Mouse (Mus musculus) frontal cortex, adult 2 months (tissue): Measurements from ENCODE around the gene Hdhd5. TPM values are rescaled to one million over a fixed set of nuclear protein-coding genes. Genes with fewer than 3 reads are reported as not detected.

Source experiments
- DNase-seq, 2 experiments: peaks; one replicate each; pipeline ENCODE4 v3.0.0; 2022; ENCODE audit warnings: low spot score in 1 of 2; ENCODE audit errors: extremely low spot score in 1 of 2
- polyA plus RNA-seq: library from polyadenylated mRNA; depleted of rRNA; stranded (reverse); fragments of >200 nt; gene quantifications from 2 replicates; pipeline ENCODE4 v1.2.3, GENCODE M21; 2012

The Hdhd5 gene
- polyA plus RNA-seq, 1 experiment: 48.3 TPM

- no peak for DNase-seq
Observed at GRCm38 (mm10) chr6:120486051-120486510, 45.0 kb downstream of the Hdhd5 start.

GRCm38 (mm10) chr6:120485038-120485437, 46.1 kb downstream of the Hdhd5 start:
- DNase-seq: no peak

- peak; percentile 86 to 87 for DNase-seq
Observed at GRCm38 (mm10) chr6:120483211-120483626, 47.9 kb downstream of the Hdhd5 start.

GRCm38 (mm10) chr6:120482756-120483155, 48.4 kb downstream of the Hdhd5 start:
- no peak for DNase-seq

- DNase-seq: no peak
Observed at GRCm38 (mm10) chr6:120482021-120482420, 49.1 kb downstream of the Hdhd5 start.

GRCm38 (mm10) chr6:120481538-120481937, 49.6 kb downstream of the Hdhd5 start:
- no peak for DNase-seq

- peak; percentile 74 to 84 for DNase-seq
Observed at GRCm38 (mm10) chr6:120480361-120480760, 50.8 kb downstream of the Hdhd5 start.

GRCm38 (mm10) chr6:120479302-120479701, 51.8 kb downstream of the Hdhd5 start:
- DNase-seq: no peak

GRCm38 (mm10) chr6:120475288-120475687, 55.8 kb downstream of the Hdhd5 start:
- DNase-seq: no peak

GRCm38 (mm10) chr6:120473427-120473826, 57.7 kb downstream of the Hdhd5 start:
- DNase-seq: no peak

GRCm38 (mm10) chr6:120472455-120473140, 58.5 kb downstream of the Hdhd5 start:
- DNase-seq: no peak

- DNase-seq: peak in 1 of 2 experiments; percentile 64
Observed at GRCm38 (mm10) chr6:120471991-120472441, 59.1 kb downstream of the Hdhd5 start.

- DNase-seq: no peak
Observed at GRCm38 (mm10) chr6:120470666-120471065, 60.5 kb downstream of the Hdhd5 start.

GRCm38 (mm10) chr6:120469770-120470169, 61.3 kb downstream of the Hdhd5 start:
- no peak for DNase-seq

- no peak for DNase-seq
Observed at GRCm38 (mm10) chr6:120469268-120469667, 61.9 kb downstream of the Hdhd5 start.

GRCm38 (mm10) chr6:120468259-120468658, 62.9 kb downstream of the Hdhd5 start:
- DNase-seq: no peak

GRCm38 (mm10) chr6:120466609-120467329, 64.3 kb downstream of the Hdhd5 start:
- DNase-seq: no peak

GRCm38 (mm10) chr6:120465393-120465792, 65.7 kb downstream of the Hdhd5 start:
- no peak for DNase-seq

- DNase-seq: no peak
Observed at GRCm38 (mm10) chr6:120464406-120464939, 66.6 kb downstream of the Hdhd5 start.

GRCm38 (mm10) chr6:120463884-120464283, 67.2 kb downstream of the Hdhd5 start:
- no peak for DNase-seq

GRCm38 (mm10) chr6:120463086-120463871, 67.8 kb downstream of the Hdhd5 start, which contains the start of gene Il17ra:
TSS of gene Il17ra (plus strand) at chr6:120463247.
- peak in 1 of 2 experiments; percentile 60 for DNase-seq
